Mouse (Mus musculus): ENCODE measurements at regions not wholly inside any gene's neighbourhood (a gene's known extent, or its start where the extent isn't known, plus 50 kb on each side); places are given as distances from the start of the nearest gene placed in this dataset.

DNA sequence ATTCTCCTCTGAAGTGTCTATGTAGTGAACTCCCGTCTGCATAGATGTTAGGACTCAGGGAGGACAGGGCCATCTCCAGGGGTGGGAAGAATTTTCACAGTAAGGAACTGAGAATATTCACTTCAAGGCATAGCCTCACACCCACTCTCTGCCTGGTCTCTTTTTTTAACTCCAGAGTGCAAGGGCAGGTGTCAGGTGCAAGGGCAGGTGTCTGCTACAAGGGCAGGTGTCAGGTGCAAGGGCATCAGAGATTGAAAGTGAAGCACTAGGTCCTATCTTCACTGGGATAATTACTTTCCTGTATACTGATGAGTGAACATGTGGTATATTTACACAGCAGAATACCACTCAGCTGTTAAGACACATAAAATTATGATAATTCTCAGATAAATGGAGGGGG, 216.1 kb downstream of the Gadd45g start:
- no peak for TF ChIP-seq CTCF (IDR thresholded peaks at IDR 0.05; ENCODE audit: insufficient read depth, low read depth, low read length)
- no peak for TF ChIP-seq POLR2A (IDR thresholded peaks at IDR 0.05; ENCODE audit: insufficient read depth, low read depth, low read length)

Measured in olfactory bulb, adult 2 months (tissue).